Comparison of ENCODE assay signal across 31 mouse cellular contexts in genomic region chr19:12043163-12043562, GRCm38 (mm10). TPM values are rescaled to one million over a fixed set of nuclear protein-coding genes. Genes with fewer than 3 reads are reported as not detected.
A peak's percentile ranks its signal among the peaks of the same experiment; 100 is the strongest.
DNase-seq lines count a peak whose midpoint lies in the region; ATAC-seq and TF ChIP-seq lines count a peak whose summit lies in the region.
"Had no signal": no experiment of that assay in that cellular context is flagged by ENCODE, and none has a peak within 500 bp of the region (broad histone marks: within the 10 kb centered on the region; RNA-seq: fewer than 3 reads in every experiment).

No protein-coding gene starts in this region.

- no peaks in the 10 kb centered on the region for H3K9me3 ChIP-seq in MEL (replicated peaks; ENCODE audit: insufficient read depth, low read length)
- H3K9me3 ChIP-seq: embryonic facial prominence, embryonic 10.5 days; embryonic facial prominence, embryonic 12.5 days; forebrain, embryonic 13.5 days; forebrain, embryonic 15.5 days; G1E had no signal

- H3K27ac ChIP-seq in heart, adult 2 months: no peak overlapping the region
- H3K27ac ChIP-seq in left cerebral cortex, adult 2 months: no peak overlapping the region
- no peak overlapping the region for H3K27ac ChIP-seq in MEL (ENCODE audit: control insufficient read depth, low read depth, low read length)
- H3K27ac ChIP-seq: embryonic facial prominence, embryonic 10.5 days; embryonic facial prominence, embryonic 12.5 days; forebrain, embryonic 13.5 days; forebrain, embryonic 15.5 days had no signal

- H3K4me3 ChIP-seq in heart, adult 2 months: no peak overlapping the region
- no peak overlapping the region for H3K4me3 ChIP-seq in left cerebral cortex, adult 2 months
- no peak overlapping the region for H3K4me3 ChIP-seq in MEL (ENCODE audit: control insufficient read depth in 1 of 2, insufficient read depth in 1 of 2, low read depth in 2 of 2, low read length in 2 of 2)
- H3K4me3 ChIP-seq: embryonic facial prominence, embryonic 10.5 days; embryonic facial prominence, embryonic 12.5 days; forebrain, embryonic 13.5 days; forebrain, embryonic 15.5 days had no signal

- peak; percentile 12; the same call in 1 of the 2 replicates for TF ChIP-seq CTCF in heart, adult 2 months (IDR thresholded peaks at IDR 0.05)
- TF ChIP-seq CTCF in left cerebral cortex, adult 2 months (IDR thresholded peaks at IDR 0.05): peak; percentile 18
- peak in 2 of 3 experiments; percentile 30 to 56; a peak in 4 of 6 replicates for TF ChIP-seq CTCF in MEL (IDR thresholded peaks at IDR 0.05 in 2 of 3, conservative IDR thresholded peaks at IDR 0.05 in 1 of 3; ENCODE audit: control insufficient read depth in 1 of 3, insufficient read depth in 1 of 3, low read depth in 2 of 3, low read length in 3 of 3, poor library complexity in 1 of 3, severe bottlenecking in 1 of 3)

- no peak for TF ChIP-seq POLR2A in heart, adult 2 months (IDR thresholded peaks at IDR 0.05; ENCODE audit: insufficient read depth, low read depth, low read length)
- TF ChIP-seq POLR2A in MEL (IDR thresholded peaks at IDR 0.05; ENCODE audit: control insufficient read depth in 1 of 2, insufficient read depth in 1 of 2, low read depth in 1 of 2, low read length in 2 of 2, poor library complexity in 1 of 2): no peak

- H3K4me1 ChIP-seq in heart, adult 2 months (ENCODE audit: control insufficient read depth, insufficient read depth, low read length): no peaks in the 10 kb centered on the region
- H3K4me1 ChIP-seq in MEL (ENCODE audit: control insufficient read depth in 1 of 2, insufficient read depth in 2 of 2, low read length in 2 of 2): no peaks in the 10 kb centered on the region
- H3K4me1 ChIP-seq: embryonic facial prominence, embryonic 10.5 days; embryonic facial prominence, embryonic 12.5 days; forebrain, embryonic 13.5 days; forebrain, embryonic 15.5 days had no signal

- H3K79me2 ChIP-seq in heart, adult 2 months (replicated peaks; ENCODE audit: control insufficient read depth, insufficient read depth, low read length): no peaks in the 10 kb centered on the region
- H3K79me2 ChIP-seq in MEL (ENCODE audit: control insufficient read depth, insufficient read depth, low read length, poor library complexity): no peaks in the 10 kb centered on the region

- H3K9ac ChIP-seq in heart, adult 2 months (ENCODE audit: low read depth, low read length): no peak overlapping the region
- H3K9ac ChIP-seq in MEL (ENCODE audit: control insufficient read depth, low read depth, low read length, poor library complexity, severe bottlenecking): no peak overlapping the region
- H3K9ac ChIP-seq: embryonic facial prominence, embryonic 12.5 days; forebrain, embryonic 13.5 days; forebrain, embryonic 15.5 days; forebrain, postnatal 0 days had no signal

- TF ChIP-seq RAD21 in MEL (IDR thresholded peaks at IDR 0.05; ENCODE audit: low read depth, low read length): no peak

- no peak for ATAC-seq in monocyte, adult 5-6 weeks (replicated peaks; ENCODE audit: insufficient number of reproducible peaks, low FRiP score, low TSS enrichment, poor library complexity, severe bottlenecking)
- ATAC-seq: CD4-positive, CD25-positive, alpha-beta regulatory T cell, adult 4 months; forebrain, embryonic 13.5 days; forebrain, embryonic 15.5 days; forebrain, postnatal 0 days had no signal

- intact Hi-C loops in heart, adult 2 months (cut with DNase I): no loop called here
- intact Hi-C loops in heart, postnatal 36 days (cut with DNase I): no loop called here
- intact Hi-C loops in left cerebral cortex, adult 2 months (cut with DNase I): no loop called here

- TF ChIP-seq EP300 in heart, adult 2 months (IDR thresholded peaks at IDR 0.05; ENCODE audit: insufficient read depth, low read depth, low read length): no peak
- no peak for TF ChIP-seq EP300 in MEL (IDR thresholded peaks at IDR 0.05; ENCODE audit: low read depth in 1 of 2, low read length in 2 of 2)

- DNase-seq in heart, adult 2 months: no peak
- DNase-seq in heart, postnatal 36 days: no peak
- no peak for DNase-seq in left cerebral cortex, adult 2 months (ENCODE audit: extremely low spot score in 1 of 2, low spot score in 2 of 2)
- no peak for DNase-seq in left cerebral cortex, adult 9 months (ENCODE audit: low spot score in 2 of 2)
- peak; percentile 26 for DNase-seq in MEL (ENCODE audit: low read depth, low spot score)
- peak; percentile 38 for DNase-seq in ZHBTc4 (ENCODE audit: low read depth, low spot score)
- no peak for DNase-seq in thymus, adult 18-20 months
- DNase-seq: adrenal gland, adult 2 months; adrenal gland, postnatal 10 days; adrenal gland, postnatal 25 days; B cell, adult 2 months; cerebellum, adult 11 months; cerebellum, adult 18-20 months; cerebellum, adult 8-10 months; cerebellum, adult 9-11 months; cerebellum, postnatal 14 days; cerebellum, postnatal 36 days; forebrain, postnatal 0 days had no signal

- H3K36me3 ChIP-seq in heart, adult 2 months (ENCODE audit: control insufficient read depth, insufficient read depth, low read length): no peaks in the 10 kb centered on the region
- no peaks in the 10 kb centered on the region for H3K36me3 ChIP-seq in MEL (ENCODE audit: control insufficient read depth in 1 of 2, insufficient read depth in 2 of 2, low read length in 2 of 2)
- H3K36me3 ChIP-seq: embryonic facial prominence, embryonic 10.5 days; embryonic facial prominence, embryonic 12.5 days; forebrain, embryonic 15.5 days; G1E had no signal

- no peaks in the 10 kb centered on the region for H3K27me3 ChIP-seq in heart, adult 2 months (ENCODE audit: control insufficient read depth, insufficient read depth, low read length)
- H3K27me3 ChIP-seq in MEL (ENCODE audit: control insufficient read depth in 1 of 2, insufficient read depth in 2 of 2, low read length in 2 of 2): peaks cover 0 to 2% of the 10 kb centered on the region in 2 experiments
- H3K27me3 ChIP-seq: CH12.LX; embryonic facial prominence, embryonic 12.5 days; forebrain, embryonic 13.5 days; forebrain, embryonic 15.5 days had no signal

- WGBS in heart, adult 2 months: 84% methylated on average over 5 of the region's 5 CpGs

TF ChIP-seq in MEL, 35 proteins besides CTCF, POLR2A, EP300 and RAD21 (continues in another document):
- no peak for TF ChIP-seq CHD1 (IDR thresholded peaks at IDR 0.05; ENCODE audit: low read depth, low read length)
- TF ChIP-seq KAT2A (conservative IDR thresholded peaks at IDR 0.05; ENCODE audit: low read depth, low read length): no peak
- no peak for TF ChIP-seq POLR2AphosphoS2 (IDR thresholded peaks at IDR 0.05; ENCODE audit: low read length)
- TF ChIP-seq TCF12 (IDR thresholded peaks at IDR 0.05; ENCODE audit: low read depth, low read length): no peak
- TF ChIP-seq USF1 (IDR thresholded peaks at IDR 0.05; ENCODE audit: low read depth, low read length): no peak
- no peak for TF ChIP-seq TBP (IDR thresholded peaks at IDR 0.05; ENCODE audit: low read depth, low read length)
- TF ChIP-seq MYC (IDR thresholded peaks at IDR 0.05; ENCODE audit: low read depth, low read length): no peak
- no peak for TF ChIP-seq USF2 (IDR thresholded peaks at IDR 0.05; ENCODE audit: borderline replicate concordance in 1 of 2, insufficient read depth in 1 of 2, low read depth in 1 of 2, low read length in 2 of 2)
- no peak for TF ChIP-seq MXI1 (IDR thresholded peaks at IDR 0.05; ENCODE audit: low read depth, low read length)
- no peak for TF ChIP-seq POLR2AphosphoS5 (IDR thresholded peaks at IDR 0.05; ENCODE audit: borderline replicate concordance, low read depth, low read length)
- no peak for TF ChIP-seq UBTF (IDR thresholded peaks at IDR 0.05; ENCODE audit: borderline replicate concordance, insufficient read depth, low read depth, low read length)
- TF ChIP-seq BHLHE40 (IDR thresholded peaks at IDR 0.05; ENCODE audit: borderline replicate concordance, low read depth, low read length): no peak
- TF ChIP-seq MAFK (IDR thresholded peaks at IDR 0.05; ENCODE audit: borderline replicate concordance, low read depth, low read length): no peak

RNA-seq across cellular contexts. Expression of gene Olfr1423, which starts 2.0 kb away (rescaled TPM):
- not detected for total RNA-seq in heart, adult 2 months (2021)
- polyA plus RNA-seq in heart, adult 2 months (2012; rRNA removed): not detected in 2 replicates
- total RNA-seq in heart, postnatal 36 days (2021): not detected
- not detected for total RNA-seq in left cerebral cortex, adult 2 months (2021)
- 0.04 TPM in 1 of 2 replicates, not detected in the other for total RNA-seq in MEL (2012; rRNA removed)
- polyA plus RNA-seq in MEL (2012; ENCODE audit: insufficient read depth in 1 of 2, insufficient read length in 2 of 2, low read depth in 1 of 2, low replicate concordance in 2 of 2, missing spikeins in 1 of 2): under 1 TPM in 1 of 2 experiments, not detected in 1; 0.25 TPM
- total RNA-seq in monocyte, adult 5-6 weeks (2017): 0.11 TPM in 1 of 3 replicates, not detected in the others
- total RNA-seq: adrenal gland, adult 2 months; adrenal gland, postnatal 10 days; adrenal gland, postnatal 25 days; adrenal gland, postnatal 4 days; CH12.LX; forebrain, postnatal 0 days had no signal
- polyA plus RNA-seq: adrenal gland, adult 2 months; brain, embryonic 14.5 days; cortical plate, adult 2 months; embryonic facial prominence, embryonic 12.5 days; embryonic facial prominence, embryonic 14.5 days; forebrain, embryonic 11.5 days; forebrain, embryonic 13.5 days; forebrain, embryonic 15.5 days; forebrain, postnatal 0 days; G1E had no signal

RNA-seq across cellular contexts. Expression of gene Olfr1424, which starts 19.3 kb away (rescaled TPM):
- total RNA-seq in heart, adult 2 months (2021): not detected
- not detected in 2 replicates for polyA plus RNA-seq in heart, adult 2 months (2012; rRNA removed)
- not detected for total RNA-seq in heart, postnatal 36 days (2021)
- not detected for total RNA-seq in left cerebral cortex, adult 2 months (2021)
- not detected in 2 replicates for total RNA-seq in MEL (2012; rRNA removed)
- not detected for polyA plus RNA-seq in MEL (2012; ENCODE audit: insufficient read depth in 1 of 2, insufficient read length in 2 of 2, low read depth in 1 of 2, low replicate concordance in 2 of 2, missing spikeins in 1 of 2)
- total RNA-seq in monocyte, adult 5-6 weeks (2017): 1.4 TPM in 1 of 3 replicates, not detected in the others
- total RNA-seq: adrenal gland, adult 2 months; adrenal gland, postnatal 10 days; adrenal gland, postnatal 25 days; adrenal gland, postnatal 4 days; CH12.LX; forebrain, postnatal 0 days; G1E had no signal
- polyA plus RNA-seq: adrenal gland, adult 2 months; brain, embryonic 14.5 days; CD4-positive, CD25-positive, alpha-beta regulatory T cell, adult 4 months; cortical plate, adult 2 months; embryonic facial prominence, embryonic 10.5 days; embryonic facial prominence, embryonic 12.5 days; embryonic facial prominence, embryonic 14.5 days; forebrain, embryonic 11.5 days; forebrain, embryonic 13.5 days; forebrain, embryonic 15.5 days; forebrain, postnatal 0 days; G1E had no signal

RNA-seq across cellular contexts. Expression of gene Olfr1425, which starts 34.4 kb away (rescaled TPM):
- not detected for total RNA-seq in heart, adult 2 months (2021)
- not detected in 2 replicates for polyA plus RNA-seq in heart, adult 2 months (2012; rRNA removed)
- total RNA-seq in heart, postnatal 36 days (2021): not detected
- total RNA-seq in left cerebral cortex, adult 2 months (2021): not detected
- not detected in 2 replicates for total RNA-seq in MEL (2012; rRNA removed)
- polyA plus RNA-seq in MEL (2012; ENCODE audit: insufficient read depth in 1 of 2, insufficient read length in 2 of 2, low read depth in 1 of 2, low replicate concordance in 2 of 2, missing spikeins in 1 of 2): not detected
- not detected in 3 replicates for total RNA-seq in monocyte, adult 5-6 weeks (2017)
- total RNA-seq: adrenal gland, adult 2 months; adrenal gland, postnatal 10 days; adrenal gland, postnatal 25 days; adrenal gland, postnatal 4 days; CH12.LX; forebrain, postnatal 0 days had no signal
- polyA plus RNA-seq: adrenal gland, adult 2 months; brain, embryonic 14.5 days; CD4-positive, CD25-positive, alpha-beta regulatory T cell, adult 4 months; cortical plate, adult 2 months; embryonic facial prominence, embryonic 10.5 days; embryonic facial prominence, embryonic 12.5 days; embryonic facial prominence, embryonic 14.5 days; forebrain, embryonic 11.5 days; forebrain, embryonic 13.5 days; forebrain, embryonic 15.5 days; forebrain, postnatal 0 days; G1E had no signal

RNA-seq across cellular contexts. Expression of gene Olfr1426, which starts 48.6 kb away (rescaled TPM):
- total RNA-seq in heart, adult 2 months (2021): not detected
- polyA plus RNA-seq in heart, adult 2 months (2012; rRNA removed): not detected in 2 replicates
- not detected for total RNA-seq in heart, postnatal 36 days (2021)
- total RNA-seq in left cerebral cortex, adult 2 months (2021): not detected
- total RNA-seq in MEL (2012; rRNA removed): not detected in 2 replicates
- polyA plus RNA-seq in MEL (2012; ENCODE audit: insufficient read depth in 1 of 2, insufficient read length in 2 of 2, low read depth in 1 of 2, low replicate concordance in 2 of 2, missing spikeins in 1 of 2): not detected
- total RNA-seq in monocyte, adult 5-6 weeks (2017): not detected in 3 replicates
- total RNA-seq: adrenal gland, adult 2 months; adrenal gland, postnatal 10 days; adrenal gland, postnatal 25 days; adrenal gland, postnatal 4 days; CH12.LX; forebrain, postnatal 0 days had no signal
- polyA plus RNA-seq: adrenal gland, adult 2 months; brain, embryonic 14.5 days; CD4-positive, CD25-positive, alpha-beta regulatory T cell, adult 4 months; cortical plate, adult 2 months; embryonic facial prominence, embryonic 10.5 days; embryonic facial prominence, embryonic 12.5 days; embryonic facial prominence, embryonic 14.5 days; forebrain, embryonic 11.5 days; forebrain, embryonic 13.5 days; forebrain, embryonic 15.5 days; forebrain, postnatal 0 days; G1E had no signal

RNA-seq across cellular contexts. Expression of gene Olfr1427, which starts 60.0 kb away (rescaled TPM):
- total RNA-seq in heart, adult 2 months (2021): not detected
- not detected in 2 replicates for polyA plus RNA-seq in heart, adult 2 months (2012; rRNA removed)
- total RNA-seq in heart, postnatal 36 days (2021): not detected
- total RNA-seq in left cerebral cortex, adult 2 months (2021): not detected
- not detected in 2 replicates for total RNA-seq in MEL (2012; rRNA removed)
- not detected for polyA plus RNA-seq in MEL (2012; ENCODE audit: insufficient read depth in 1 of 2, insufficient read length in 2 of 2, low read depth in 1 of 2, low replicate concordance in 2 of 2, missing spikeins in 1 of 2)
- not detected in 3 replicates for total RNA-seq in monocyte, adult 5-6 weeks (2017)
- total RNA-seq: adrenal gland, adult 2 months; adrenal gland, postnatal 10 days; adrenal gland, postnatal 25 days; adrenal gland, postnatal 4 days; CH12.LX; forebrain, postnatal 0 days had no signal
- polyA plus RNA-seq: adrenal gland, adult 2 months; brain, embryonic 14.5 days; CD4-positive, CD25-positive, alpha-beta regulatory T cell, adult 4 months; cortical plate, adult 2 months; embryonic facial prominence, embryonic 10.5 days; embryonic facial prominence, embryonic 12.5 days; embryonic facial prominence, embryonic 14.5 days; forebrain, embryonic 11.5 days; forebrain, embryonic 13.5 days; forebrain, embryonic 15.5 days; forebrain, postnatal 0 days; G1E had no signal

Comparison
In these comparisons a context has a peak if more than half of its experiments do, and no peak if none do; other contexts are left out.
1. DNase-seq: peak in MEL (single experiment) and ZHBTc4 (single experiment); none in heart, adult 2 months (0 of 2), heart, postnatal 36 days (0 of 2), left cerebral cortex, adult 2 months (0 of 2), left cerebral cortex, adult 9 months (0 of 2) and thymus, adult 18-20 months (0 of 2).
2. Peak in every context shown above with its lines, with median percentiles within 50 percentile points of each other: CTCF ChIP-seq.